Mouse (Mus musculus) MEL (cell line): ENCODE results near the gene Ankrd33b. TPM values are rescaled to one million over a fixed set of nuclear protein-coding genes. Genes with fewer than 3 reads are reported as not detected.

Source experiments
- DNase-seq: peaks from one replicate; pipeline ENCODE4 v3.0.0; 2011; ENCODE audit warnings: low read depth, low spot score
- H3K27ac ChIP-seq: 2 replicates; pipeline ENCODE4 v1.5.1; 2012; ENCODE audit warnings: low read depth, mild to moderate bottlenecking, control low read depth, low read length, moderate library complexity; ENCODE audit not compliant: control insufficient read depth
- H3K27me3 ChIP-seq, 2 experiments: fragments of 150-350 bp in 1 of 2; sonication (generic) in 1 of 2; 2 replicates each; pipeline ENCODE4 v1.6.1; 2012; ENCODE audit warnings: low read length in 2 of 2, mild to moderate bottlenecking in 2 of 2, improper control_type of control experiment in 1 of 2, moderate library complexity in 1 of 2; ENCODE audit not compliant: insufficient read depth in 2 of 2, control insufficient read depth in 1 of 2
- H3K36me3 ChIP-seq, 2 experiments: 2 replicates each; pipeline ENCODE4 v1.6.1; 2012 to 2014; ENCODE audit warnings: low read length in 2 of 2, improper control_type of control experiment in 1 of 2, inconsistent platforms in 1 of 2, mild to moderate bottlenecking in 1 of 2; ENCODE audit not compliant: insufficient read depth in 2 of 2, control insufficient read depth in 1 of 2
- H3K4me1 ChIP-seq, 2 experiments: fragments of 150-350 bp in 1 of 2; sonication (generic) in 1 of 2; 2 replicates each; pipeline ENCODE4 v1.6.1; 2012; ENCODE audit warnings: low read length in 2 of 2, improper control_type of control experiment in 1 of 2, mild to moderate bottlenecking in 1 of 2; ENCODE audit not compliant: insufficient read depth in 2 of 2, control insufficient read depth in 1 of 2
- H3K4me3 ChIP-seq, 2 experiments: fragments of 150-350 bp in 1 of 2; sonication (generic) in 1 of 2; 2 replicates each; pipeline ENCODE4 v1.5.1; 2012; ENCODE audit warnings: low read depth in 2 of 2, low read length in 2 of 2, mild to moderate bottlenecking in 2 of 2, moderate library complexity in 2 of 2, control low read depth in 1 of 2, improper control_type of control experiment in 1 of 2; ENCODE audit not compliant: control insufficient read depth in 1 of 2, insufficient read depth in 1 of 2
- H3K79me2 ChIP-seq: 2 replicates; pipeline ENCODE4 v1.6.1; 2012; ENCODE audit warnings: mild to moderate bottlenecking, low read length, moderate library complexity; ENCODE audit not compliant: control insufficient read depth, poor library complexity, insufficient read depth
- H3K9ac ChIP-seq: 2 replicates; pipeline ENCODE4 v1.6.1; 2012; ENCODE audit warnings: low read depth, mild to moderate bottlenecking, control low read depth, low read length, moderate library complexity; ENCODE audit not compliant: control insufficient read depth, poor library complexity, severe bottlenecking
- H3K9me3 ChIP-seq: fragments of 150-350 bp; sonication (generic); replicated peaks from 2 replicates; pipeline ENCODE4 v1.6.1; 2012; ENCODE audit warnings: mild to moderate bottlenecking, low read length, improper control_type of control experiment, moderate library complexity; ENCODE audit not compliant: insufficient read depth
- EP300 ChIP-seq, 2 experiments: IDR thresholded peaks; 2 replicates each; pipeline ENCODE4 v1.6.1; 2011; ENCODE audit warnings: improper control_type of control experiment in 2 of 2, low read length in 2 of 2, low read depth in 1 of 2, mild to moderate bottlenecking in 1 of 2
- GATA1 ChIP-seq: IDR thresholded peaks from 2 replicates; pipeline ENCODE4 v1.6.1; 2011; ENCODE audit warnings: low read depth, low read length, improper control_type of control experiment
- JUND ChIP-seq: IDR thresholded peaks from 2 replicates; pipeline ENCODE4 v1.6.1; 2011; ENCODE audit warnings: low read depth, mild to moderate bottlenecking, improper control_type of control experiment, low read length
- MAFK ChIP-seq: IDR thresholded peaks from 2 replicates; pipeline ENCODE4 v1.6.1; 2011; ENCODE audit warnings: low read depth, mild to moderate bottlenecking, low read length, improper control_type of control experiment, borderline replicate concordance
- MYB ChIP-seq: IDR thresholded peaks from 2 replicates; pipeline ENCODE4 v1.6.1; 2011; ENCODE audit warnings: mild to moderate bottlenecking, low read depth, low read length, improper control_type of control experiment
- POLR2A ChIP-seq, 2 experiments: IDR thresholded peaks; 2 replicates each; pipeline ENCODE4 v1.6.1; 2011 to 2012; ENCODE audit warnings: low read length in 2 of 2, mild to moderate bottlenecking in 2 of 2, control low read depth in 1 of 2, improper control_type of control experiment in 1 of 2, low read depth in 1 of 2, moderate library complexity in 1 of 2; ENCODE audit not compliant: control insufficient read depth in 1 of 2, insufficient read depth in 1 of 2, poor library complexity in 1 of 2
- RCOR1 ChIP-seq: IDR thresholded peaks from 2 replicates; pipeline ENCODE4 v1.6.1; 2012; ENCODE audit warnings: low read depth, mild to moderate bottlenecking, inconsistent platforms, low read length, improper control_type of control experiment
- USF2 ChIP-seq, 2 experiments: IDR thresholded peaks; 2 replicates each; pipeline ENCODE4 v1.6.1; 2011 to 2012; ENCODE audit warnings: improper control_type of control experiment in 2 of 2, low read length in 2 of 2, borderline replicate concordance in 1 of 2, inconsistent platforms in 1 of 2, low read depth in 1 of 2, mild to moderate bottlenecking in 1 of 2; ENCODE audit not compliant: insufficient read depth in 1 of 2
- ZKSCAN1 ChIP-seq: IDR thresholded peaks from 2 replicates; pipeline ENCODE4 v1.6.1; 2012; ENCODE audit warnings: low read depth, mild to moderate bottlenecking, inconsistent platforms, low read length, improper control_type of control experiment, moderate library complexity
- polyA plus RNA-seq, 2 experiments: library from polyadenylated mRNA; stranded (reverse) in 1 of 2; unstranded in 1 of 2; fragments of >175 nt in 1 of 2; fragments of >200 nt in 1 of 2; gene quantifications; 2 replicates each; pipeline versions ENCODE4 v1.2.1 to v1.2.4; 2012; ENCODE audit warnings: low replicate concordance in 2 of 2, low read depth in 1 of 2; ENCODE audit not compliant: insufficient read length in 2 of 2, insufficient read depth in 1 of 2, missing spikeins in 1 of 2
- total RNA-seq: library from RNA; depleted of rRNA; stranded (reverse); fragments of 300-350 nt; gene quantifications from 2 replicates; pipeline ENCODE4 v1.2.3, GENCODE M21; 2012

The Ankrd33b gene
- total and polyA plus RNA-seq, 3 experiments, result 11.1 to 16.1 TPM; not detected in 1

GRCm38 (mm10) chr15:31250676-31251075 is 116.8 kb downstream of the Ankrd33b start:
- H3K27me3 ChIP-seq, result no peaks in the 10 kb centered on the region
- no peaks in the 10 kb centered on the region for H3K79me2 ChIP-seq
- TF ChIP-seq USF2 (IDR thresholded peaks at IDR 0.05; ENCODE audit: borderline replicate concordance in 1 of 2, insufficient read depth in 1 of 2, low read depth in 1 of 2, low read length in 2 of 2), result no peak
- TF ChIP-seq ZKSCAN1, result no peak
- TF ChIP-seq MYB, result no peak
- no peak overlapping the region for H3K27ac ChIP-seq
- H3K4me3 ChIP-seq, result no peak overlapping the region
- DNase-seq, result no peak
- H3K9ac ChIP-seq, result no peak overlapping the region
- H3K4me1 ChIP-seq, result no peaks in the 10 kb centered on the region
- no peaks in the 10 kb centered on the region for H3K9me3 ChIP-seq
- H3K36me3 ChIP-seq, result peaks cover 0 to 2% of the 10 kb centered on the region in 2 experiments; a peak in 1 of 4 replicates

GRCm38 (mm10) chr15:31250027-31250426 is 117.5 kb downstream of the Ankrd33b start:
- Histone ChIP-seq H3K4me1 (no peaks in the 10 kb centered on the region), H3K9me3 (no peaks in the 10 kb centered on the region), H3K27ac (no peak overlapping the region), H3K9ac (no peak overlapping the region), H3K4me3 (no peak overlapping the region), H3K79me2 (no peaks in the 10 kb centered on the region), H3K36me3 (peaks cover 0 to 2% of the 10 kb centered on the region in 2 experiments; a peak in 1 of 4 replicates), H3K27me3 (no peaks in the 10 kb centered on the region)
- TF ChIP-seq EP300 (IDR thresholded peaks at IDR 0.05; ENCODE audit: low read depth in 1 of 2, low read length in 2 of 2) (peak in 1 of 2 experiments; percentile 29; a peak in 1 of 4 replicates), MYB (no peak), GATA1 (0 out of 2 replicates have a peak, but pooled peaks have one; percentile 14), RCOR1 (peak; percentile 74)
- DNase-seq, result peak; percentile 72

- H3K79me2 ChIP-seq, result no peaks in the 10 kb centered on the region
- H3K4me3 ChIP-seq, result no peak overlapping the region
- peaks cover 0 to 2% of the 10 kb centered on the region in 2 experiments; a peak in 1 of 4 replicates for H3K36me3 ChIP-seq
- peak; percentile 37 for DNase-seq
- no peaks in the 10 kb centered on the region for H3K27me3 ChIP-seq
- H3K9me3 ChIP-seq, result no peaks in the 10 kb centered on the region
- no peak overlapping the region for H3K27ac ChIP-seq
- TF ChIP-seq MAFK (peak; percentile 89), POLR2A (IDR thresholded peaks at IDR 0.05; ENCODE audit: control insufficient read depth in 1 of 2, insufficient read depth in 1 of 2, low read depth in 1 of 2, low read length in 2 of 2, poor library complexity in 1 of 2) (no peak)
- no peaks in the 10 kb centered on the region for H3K4me1 ChIP-seq
- H3K9ac ChIP-seq, result no peak overlapping the region
These were observed 118.6 kb downstream of the Ankrd33b start for GRCm38 (mm10) chr15:31248882-31249281.

GRCm38 (mm10) chr15:31247035-31247434 is 120.5 kb downstream of the Ankrd33b start:
- no peaks in the 10 kb centered on the region for H3K9me3 ChIP-seq
- TF ChIP-seq JUND, result no peak
- H3K27me3 ChIP-seq, result no peaks in the 10 kb centered on the region
- no peak overlapping the region for H3K9ac ChIP-seq
- peaks cover 0 to 2% of the 10 kb centered on the region in 2 experiments; a peak in 1 of 4 replicates for H3K36me3 ChIP-seq
- H3K79me2 ChIP-seq, result no peaks in the 10 kb centered on the region
- no peak overlapping the region for H3K4me3 ChIP-seq
- no peak for DNase-seq
- no peak overlapping the region for H3K27ac ChIP-seq
- no peaks in the 10 kb centered on the region for H3K4me1 ChIP-seq
